Mouse (Mus musculus): Measurements from ENCODE around the gene Acap1.
"Not testable (repeated sequence)": the region's sequence is repeated elsewhere in the genome, so short reads cannot be mapped to it uniquely, and the experiment has no call there.

The Acap1 gene

DNA sequence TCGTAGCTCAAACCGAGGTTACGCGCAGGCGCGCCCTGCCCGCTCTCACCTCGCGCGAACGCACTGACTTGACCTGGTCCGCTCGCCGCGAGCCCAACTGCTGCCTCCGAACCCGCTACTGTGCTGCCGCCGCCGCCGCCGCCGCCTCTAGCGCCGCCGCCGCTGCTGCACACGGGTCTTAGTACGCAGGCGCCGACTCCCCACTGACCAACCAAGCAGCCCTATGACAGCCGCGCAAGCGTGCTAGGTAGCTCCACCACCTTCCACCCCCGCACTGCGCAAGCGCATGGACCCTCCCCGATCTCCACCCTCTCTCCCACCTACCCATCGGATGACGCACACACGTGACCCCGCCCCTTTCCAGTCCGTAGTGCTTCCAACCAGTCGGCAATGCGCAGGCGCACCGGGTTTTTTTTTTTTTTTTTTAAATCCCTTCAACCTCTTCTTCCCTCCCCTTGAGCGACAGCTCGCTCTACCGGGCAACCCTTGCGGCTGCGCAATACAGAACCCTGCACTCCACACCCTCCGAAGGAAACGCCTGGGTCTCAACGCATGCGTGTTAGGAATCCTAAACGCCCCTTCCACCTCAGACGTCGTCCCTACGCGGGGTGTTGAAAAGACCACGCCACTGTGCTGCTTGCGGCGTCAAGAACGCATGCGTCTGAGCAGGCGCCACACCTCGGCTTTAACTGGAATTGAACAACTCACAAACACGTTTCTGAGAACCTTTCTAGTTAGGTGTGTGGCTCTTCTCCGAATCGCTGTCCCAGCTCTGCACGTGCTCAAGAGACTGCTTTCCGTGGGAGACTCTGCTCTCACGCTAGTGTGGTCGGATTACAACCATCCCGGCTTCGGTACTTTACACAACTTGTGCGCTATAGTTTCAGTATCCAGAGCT, 26.0 kb upstream of the Acap1 start, which contains the start of gene Eif5a:
Eif5a (minus strand) TSS at position 845 of the 898 bp plus-strand sequence.
- in situ Hi-C loops (cut with MboI, MseI) = no loop called here

- in situ Hi-C loops (cut with MboI, MseI) = no loop called here
Measured at GRCm38 (mm10) chr11:69920266-69921031, 25.1 kb upstream of the Acap1 start.

DNA sequence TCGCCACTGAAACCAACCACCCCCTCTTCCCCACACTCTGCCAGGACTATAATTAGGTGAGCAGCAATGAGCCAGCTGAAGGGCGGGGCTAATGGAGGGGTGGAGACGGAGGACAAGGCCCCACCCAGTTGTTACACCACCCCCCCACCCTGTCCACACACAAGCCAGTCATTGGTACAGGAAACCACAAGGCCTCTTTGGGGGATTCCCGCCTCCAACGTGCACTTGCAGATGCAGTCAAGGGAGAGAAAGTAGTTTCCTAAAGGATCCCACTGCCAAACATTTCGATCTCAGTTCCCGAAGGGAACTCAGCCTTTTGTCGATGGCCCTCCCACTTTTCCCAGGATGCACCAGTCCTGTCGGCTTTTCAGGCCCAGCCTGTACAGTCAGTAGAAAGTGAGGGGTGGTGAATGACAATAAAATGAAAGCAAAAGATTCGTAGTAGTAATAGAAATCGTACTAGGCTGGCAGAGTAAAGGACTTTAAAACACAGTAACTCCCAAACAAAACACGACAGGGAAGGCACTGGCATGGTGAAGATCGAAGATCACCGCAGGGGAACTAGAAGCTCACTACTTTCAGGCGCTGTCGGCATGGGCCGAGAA, 24.4 kb upstream of the Acap1 start:
- in situ Hi-C loops (cut with MboI, MseI) = no loop called here

DNA sequence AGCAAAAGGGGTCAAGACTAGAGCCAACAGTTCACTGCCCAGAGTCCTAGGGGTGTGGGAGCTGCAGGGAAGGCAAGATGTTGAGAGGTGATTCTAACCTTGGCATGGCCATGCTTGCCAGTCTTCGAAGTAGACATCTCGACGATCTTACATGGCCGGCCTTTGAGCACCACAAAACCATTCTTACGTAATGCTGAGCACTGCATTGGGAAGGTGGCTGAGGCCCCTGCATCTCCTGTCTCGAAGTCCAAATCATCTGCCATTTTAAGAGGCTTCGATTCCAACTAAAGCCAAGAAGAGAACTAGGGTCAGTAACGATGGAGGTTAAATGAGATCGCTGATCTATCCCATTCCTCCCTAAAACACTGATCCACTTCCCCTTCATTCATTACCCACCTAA, 23.7 kb upstream of the Acap1 start:
- in situ Hi-C loops (cut with MboI, MseI) = no loop called here

DNA sequence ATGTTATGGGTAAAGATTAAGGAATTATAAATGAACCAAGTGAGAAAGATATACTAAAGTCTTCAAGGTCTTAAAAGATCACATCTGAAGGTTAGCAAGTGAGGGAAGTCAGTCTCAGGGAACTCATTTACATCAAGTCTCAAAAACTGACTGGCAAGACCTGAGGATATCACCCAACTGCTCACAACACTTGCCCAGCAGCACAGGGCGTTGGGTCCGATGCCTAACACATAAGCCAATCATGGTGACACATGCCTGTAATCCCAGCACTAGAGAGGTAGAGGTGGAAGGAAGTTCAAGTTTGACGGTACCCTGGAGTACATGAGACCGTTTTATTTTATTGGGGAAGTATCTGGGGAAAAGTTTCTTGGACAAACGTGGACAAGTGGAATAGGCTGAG, 22.8 kb upstream of the Acap1 start:
- in situ Hi-C loops (cut with MboI, MseI) = no loop called here

DNA sequence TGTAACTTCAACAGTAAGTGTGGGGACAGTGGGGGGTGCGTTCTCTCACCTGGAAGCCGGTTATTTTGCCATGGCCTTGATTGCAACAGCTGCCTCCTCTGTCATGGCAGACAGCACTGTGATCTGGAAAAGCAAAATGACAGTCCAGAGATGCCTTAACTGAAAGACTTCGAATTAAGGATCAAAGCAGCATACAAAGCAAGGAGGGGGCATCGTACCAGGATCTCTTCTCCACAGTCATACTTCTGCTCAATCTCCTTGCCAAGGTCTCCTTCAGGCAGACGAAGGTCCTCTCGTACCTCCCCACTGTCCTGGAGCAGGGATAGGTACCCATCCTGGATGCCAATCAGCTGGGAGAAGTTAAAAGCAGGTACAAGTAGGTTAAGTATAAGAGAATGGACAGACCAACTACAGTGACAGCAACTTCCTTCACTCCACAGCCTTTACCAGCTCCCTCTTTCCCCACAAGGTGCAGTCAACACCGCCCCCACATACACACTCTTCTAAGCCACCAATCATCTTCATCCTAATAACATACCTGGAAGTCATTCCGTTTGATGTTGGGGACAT, 22.1 kb upstream of the Acap1 start:
- in situ Hi-C loops (cut with MboI, MseI) = no loop called here

- in situ Hi-C loops (cut with MboI, MseI) = not testable (repeated sequence)
Measured at GRCm38 (mm10) chr11:69916652-69917378, 21.5 kb upstream of the Acap1 start.

DNA sequence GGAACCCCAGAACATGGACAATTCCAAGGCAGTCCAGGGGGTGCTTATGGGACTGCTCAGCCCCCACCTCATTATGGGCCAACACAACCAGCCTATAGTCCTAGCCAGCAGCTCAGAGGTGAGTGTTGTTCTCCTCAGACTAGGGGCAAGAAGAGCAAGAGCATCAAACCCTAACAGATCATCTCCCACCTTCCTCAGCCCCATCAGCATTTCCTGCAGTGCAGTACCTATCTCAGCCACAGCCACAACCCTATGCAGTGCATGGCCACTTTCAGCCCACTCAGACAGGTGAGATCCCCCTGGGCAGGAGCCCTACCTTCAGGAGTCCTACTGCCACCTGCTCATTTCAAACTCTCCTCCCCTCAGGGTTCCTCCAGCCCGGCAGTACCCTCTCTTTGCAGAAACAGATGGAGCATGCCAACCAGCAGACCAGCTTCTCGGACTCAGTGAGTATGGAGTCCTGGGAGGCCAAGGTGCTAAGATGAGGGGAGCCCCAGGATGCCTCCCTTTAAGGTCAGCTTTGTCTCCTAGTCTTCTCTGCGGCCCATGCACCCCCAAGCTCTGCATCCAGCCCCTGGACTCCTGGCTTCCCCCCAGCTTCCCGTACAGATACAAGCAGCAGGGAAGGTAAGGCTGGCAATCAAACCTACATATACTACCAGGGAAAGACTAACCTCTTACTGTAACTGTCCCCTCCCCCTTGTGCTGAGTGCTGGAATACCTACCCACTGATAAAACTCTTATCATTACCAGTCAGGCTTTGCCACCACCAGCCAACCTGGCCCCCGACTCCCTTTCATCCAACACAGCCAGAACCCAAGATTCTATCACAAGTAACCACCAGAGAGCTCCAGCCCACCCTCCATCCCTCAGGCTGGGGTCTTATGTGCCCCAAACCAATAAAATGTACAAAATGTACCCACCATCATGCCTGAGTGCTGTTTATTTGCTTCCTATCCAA, 20.6 kb upstream of the Acap1 start:
- in situ Hi-C loops (cut with MboI, MseI) = no loop called here

- in situ Hi-C loops (cut with MboI, MseI) = no loop called here
Measured at GRCm38 (mm10) chr11:69914917-69915430, 19.6 kb upstream of the Acap1 start.

DNA sequence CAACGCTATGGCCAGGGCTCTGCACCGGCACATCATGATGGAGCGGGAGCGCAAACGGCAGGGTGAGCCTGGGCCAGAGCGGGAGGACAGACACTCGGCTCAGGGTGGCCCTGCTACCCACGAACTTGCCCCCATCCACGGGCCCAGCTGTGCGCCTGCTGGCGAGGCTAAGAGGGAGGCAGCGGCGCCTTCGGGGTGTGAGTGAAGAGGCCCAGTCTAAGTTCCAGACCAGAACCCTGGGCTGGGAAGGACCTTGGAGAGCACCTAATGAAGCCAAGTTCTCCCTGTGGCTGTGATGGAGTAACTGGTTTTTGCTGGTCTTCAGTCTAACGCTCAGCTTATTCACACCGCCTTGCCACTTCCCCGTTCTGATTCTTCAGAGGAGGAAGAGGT, 19.0 kb upstream of the Acap1 start:
- in situ Hi-C loops (cut with MboI, MseI) = no loop called here

- in situ Hi-C loops (cut with MboI, MseI) = no loop called here
Measured at GRCm38 (mm10) chr11:69913554-69914371, 18.4 kb upstream of the Acap1 start, which contains the start of gene Gps2. Gene Gps2 (plus strand): TSS chr11:69913888.

DNA sequence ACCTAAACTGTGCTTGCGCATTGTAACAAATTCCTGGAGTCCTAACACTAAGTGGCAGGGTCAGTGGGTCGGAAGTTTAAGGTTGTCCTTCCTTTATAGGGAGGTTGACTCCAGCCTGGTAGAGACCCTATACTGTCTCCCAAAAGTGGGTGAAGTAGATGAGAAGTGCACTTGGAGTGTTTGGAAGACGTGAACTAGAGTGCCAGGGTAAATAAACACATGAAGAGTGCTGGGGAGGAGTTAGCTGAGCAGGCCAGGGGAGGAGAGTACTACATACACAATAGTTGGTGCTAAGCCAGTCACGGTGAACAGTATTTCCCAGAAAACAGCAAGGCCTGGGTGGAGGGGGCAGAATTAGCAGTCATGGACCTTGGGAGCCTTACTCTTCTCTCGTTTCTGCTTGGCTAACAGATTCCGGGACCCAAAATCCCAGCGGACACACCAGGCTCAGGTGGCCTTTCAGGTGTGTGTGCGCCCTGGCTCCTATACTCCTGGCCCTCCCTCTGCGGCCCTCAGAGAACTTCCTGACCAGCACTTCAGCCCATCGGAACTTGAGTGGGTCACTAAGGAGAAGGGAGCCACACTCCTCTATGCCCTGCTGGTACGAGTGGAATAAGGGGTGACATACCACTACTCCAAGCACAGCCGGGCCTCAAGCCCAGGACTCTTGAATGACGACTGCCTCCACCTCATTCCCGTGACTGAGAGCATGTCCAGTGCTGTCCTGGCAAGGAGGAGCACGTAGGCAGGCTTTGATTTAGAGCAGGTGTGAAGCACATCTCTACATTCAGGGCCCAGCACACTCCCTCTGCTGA, 17.6 kb upstream of the Acap1 start:
- in situ Hi-C loops (cut with MboI, MseI) = no loop called here

DNA sequence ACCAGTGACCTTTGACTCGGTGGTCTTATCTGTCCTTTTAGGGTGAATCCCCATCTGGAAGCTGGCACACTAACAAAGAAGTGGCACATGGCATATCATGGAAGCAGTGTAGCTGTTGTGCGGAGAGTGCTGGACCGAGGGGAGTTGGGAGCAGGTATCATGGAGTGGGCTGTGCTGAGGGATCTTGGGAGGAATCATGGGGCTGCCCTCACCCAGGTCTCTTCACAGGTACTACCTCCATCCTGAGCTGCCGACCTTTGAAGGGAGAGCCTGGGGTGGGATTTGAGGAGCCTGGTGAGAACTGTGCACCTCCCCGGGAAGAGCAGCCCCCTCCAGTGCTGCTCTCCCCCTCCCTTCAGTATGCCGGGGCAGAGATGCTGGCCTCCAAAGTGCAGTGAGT, 16.4 kb upstream of the Acap1 start:
- in situ Hi-C loops (cut with MboI, MseI) = no loop called here

DNA sequence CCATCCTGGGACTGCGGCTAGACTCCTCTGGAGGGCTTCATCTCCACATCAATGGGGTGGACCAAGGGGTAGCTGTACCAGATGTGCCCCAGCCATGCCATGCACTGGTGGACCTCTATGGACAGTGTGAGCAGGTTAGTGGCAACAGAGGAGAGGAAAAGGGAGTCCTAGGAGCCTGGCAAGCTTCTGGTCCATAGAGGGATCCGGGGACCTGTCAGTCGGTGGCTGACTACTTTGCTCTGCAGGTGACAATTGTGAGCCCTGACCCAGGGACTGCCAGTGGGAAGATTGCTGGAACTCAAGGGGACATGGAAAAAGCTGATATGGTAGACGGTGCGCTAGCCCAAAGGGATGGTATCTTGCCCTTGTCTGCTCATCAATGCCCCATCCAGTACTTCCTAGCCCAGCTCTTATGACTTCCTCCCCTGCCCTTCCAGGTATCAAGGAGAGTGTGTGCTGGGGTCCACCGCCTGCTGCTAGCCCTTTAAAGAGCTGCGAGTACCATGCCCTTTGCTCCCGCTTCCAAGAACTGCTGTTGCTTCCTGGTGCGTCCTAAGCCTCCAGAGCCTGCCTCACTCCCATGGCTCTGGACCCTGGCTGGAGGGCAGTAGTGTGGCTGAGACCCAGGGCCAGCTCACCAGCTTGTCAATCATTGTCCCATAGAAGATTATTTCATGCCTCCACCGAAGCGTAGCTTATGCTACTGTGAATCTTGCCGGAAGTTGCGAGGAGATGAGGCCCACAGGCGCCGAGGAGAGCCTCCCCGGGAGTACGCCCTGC, 15.6 kb upstream of the Acap1 start:
- in situ Hi-C loops (cut with MboI, MseI) = no loop called here

GRCm38 (mm10) chr11:69910177-69910576, 14.8 kb upstream of the Acap1 start:
- in situ Hi-C loops (cut with MboI, MseI) = no loop called here

DNA sequence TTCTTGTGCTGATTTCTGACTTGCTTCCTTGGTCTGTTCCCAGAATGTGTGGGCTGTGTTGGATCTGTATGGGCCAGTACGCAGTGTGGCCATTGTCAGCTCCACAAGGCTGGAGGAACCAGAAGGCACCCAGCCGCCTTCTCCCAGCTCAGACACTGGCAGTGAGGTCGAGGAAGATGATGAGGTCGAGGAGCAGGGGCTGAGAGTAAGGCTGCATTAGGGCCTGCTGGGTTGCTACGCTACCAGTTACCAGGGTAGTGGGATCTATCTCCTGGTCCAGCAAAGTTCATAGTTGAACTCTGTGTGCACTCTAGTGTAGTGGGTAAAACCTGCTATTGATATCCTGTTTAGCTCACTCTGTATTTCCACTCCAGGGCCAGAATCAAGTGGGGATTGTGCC, 13.8 kb upstream of the Acap1 start:
- in situ Hi-C loops (cut with MboI, MseI) = no loop called here

GRCm38 (mm10) chr11:69908645-69909044, 13.3 kb upstream of the Acap1 start:
- in situ Hi-C loops (cut with MboI, MseI) = no loop called here
